Mouse (Mus musculus): ENCODE measurements around the gene C9orf72. TPM values are rescaled to one million over a fixed set of nuclear protein-coding genes. Genes with fewer than 3 reads are reported as not detected.
"Not testable (repeated sequence)": the region's sequence is repeated elsewhere in the genome, so short reads cannot be mapped to it uniquely, and the experiment has no call there.

The C9orf72 gene
- polyA plus RNA-seq (2015; fragmentation: Nextera tagmentation; extraction: Ambion mirVana): 50.4 and 51.4 TPM in 2 replicates

- H3K36me3 ChIP-seq (replicated peaks): no peaks in the 10 kb centered on the region
- peak within 1 kb of the TSS; percentile 92 for H3K27ac ChIP-seq
- peak within 1 kb of the TSS; percentile 75 for H3K4me2 ChIP-seq
- H3K4me3 ChIP-seq: peak within 1 kb of the TSS; percentile 96
- H3K4me1 ChIP-seq: peaks cover 13% of the 10 kb centered on the region
- under 1% methylated on average over 50 of the region's 51 CpGs for WGBS
- peak; percentile 98 for ATAC-seq (replicated peaks)
- no peaks in the 10 kb centered on the region for H3K27me3 ChIP-seq (replicated peaks)
- H3K9ac ChIP-seq: peak within 1 kb of the TSS; percentile 63
- no peaks in the 10 kb centered on the region for H3K9me3 ChIP-seq
Measured at GRCm38 (mm10) chr4:35225734-35226495, at the start of gene C9orf72. TSS of gene C9orf72 (minus strand) at chr4:35226175.

GRCm38 (mm10) chr4:35259006-35259405 lies 33.0 kb upstream of the C9orf72 start:
- no peak for ATAC-seq (replicated peaks)
- H3K9ac ChIP-seq: no peak overlapping the region
- H3K9me3 ChIP-seq: no peaks in the 10 kb centered on the region
- H3K27ac ChIP-seq: no peak overlapping the region
- 76% methylated on average over 9 of the region's 9 CpGs for WGBS
- no peaks in the 10 kb centered on the region for H3K36me3 ChIP-seq (replicated peaks)
- no peaks in the 10 kb centered on the region for H3K4me1 ChIP-seq
- H3K4me3 ChIP-seq: no peak overlapping the region
- no peaks in the 10 kb centered on the region for H3K27me3 ChIP-seq (replicated peaks)
- H3K4me2 ChIP-seq: no peak overlapping the region

- no peaks in the 10 kb centered on the region for H3K36me3 ChIP-seq (replicated peaks)
- no peak overlapping the region for H3K4me2 ChIP-seq
- H3K9me3 ChIP-seq: no peaks in the 10 kb centered on the region
- no peak for ATAC-seq (replicated peaks)
- no peak overlapping the region for H3K27ac ChIP-seq
- H3K27me3 ChIP-seq (replicated peaks): no peaks in the 10 kb centered on the region
- H3K4me3 ChIP-seq: no peak overlapping the region
- no peak overlapping the region for H3K9ac ChIP-seq
- 89% methylated on average over 1 of the region's 1 CpGs for WGBS
- H3K4me1 ChIP-seq: peaks cover 3% of the 10 kb centered on the region
Measured at GRCm38 (mm10) chr4:35244023-35244422, 18.0 kb upstream of the C9orf72 start.

DNA sequence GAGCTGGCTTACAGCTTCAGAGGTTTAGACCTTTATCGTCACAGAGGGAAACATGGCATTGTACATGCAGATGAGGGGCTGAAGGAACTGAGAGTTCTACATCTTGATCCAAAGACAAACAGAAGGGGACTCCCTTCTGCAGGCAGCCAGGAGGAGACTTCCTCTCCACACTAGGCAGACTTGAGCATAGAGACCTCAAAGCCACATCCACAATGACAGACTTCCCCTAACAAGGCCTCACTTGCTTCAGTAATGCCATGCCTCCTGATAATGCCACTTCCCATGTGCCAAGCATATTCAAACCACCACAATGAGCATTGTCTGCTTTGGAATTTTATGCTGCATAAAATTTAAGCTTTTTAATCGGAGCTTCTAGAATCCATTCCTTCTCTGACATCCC lies 15.8 kb upstream of the C9orf72 start:
- Histone ChIP-seq H3K4me3 (no peak overlapping the region), H3K9ac (no peak overlapping the region), H3K27me3 (replicated peaks) (no peaks in the 10 kb centered on the region), H3K36me3 (replicated peaks) (no peaks in the 10 kb centered on the region), H3K4me2 (no peak overlapping the region), H3K4me1 (peaks cover 8% of the 10 kb centered on the region), H3K27ac (no peak overlapping the region), H3K9me3 (no peaks in the 10 kb centered on the region)
- no peak for ATAC-seq (replicated peaks)
- 84% methylated on average over 2 of the region's 2 CpGs for WGBS

- Histone ChIP-seq H3K4me3 (no peak overlapping the region), H3K36me3 (replicated peaks) (no peaks in the 10 kb centered on the region), H3K27me3 (replicated peaks) (no peaks in the 10 kb centered on the region), H3K27ac (0 out of 2 replicates have a peak overlapping the region, but pooled peaks have one; percentile 20), H3K4me1 (peaks cover 8% of the 10 kb centered on the region), H3K9me3 (no peaks in the 10 kb centered on the region), H3K4me2 (no peak overlapping the region), H3K9ac (no peak overlapping the region)
- WGBS: 38% methylated on average over 4 of the region's 4 CpGs
- ATAC-seq (replicated peaks): peak; percentile 56; the same call in 1 of the 2 replicates
Measured at GRCm38 (mm10) chr4:35238696-35239095, 12.7 kb upstream of the C9orf72 start.

GRCm38 (mm10) chr4:35238240-35238639 lies 12.3 kb upstream of the C9orf72 start:
- not testable (repeated sequence) for H3K36me3 ChIP-seq (replicated peaks); H3K4me3 ChIP-seq; H3K9me3 ChIP-seq; H3K27ac ChIP-seq; H3K4me1 ChIP-seq; H3K4me2 ChIP-seq; H3K27me3 ChIP-seq (replicated peaks); H3K9ac ChIP-seq
- 88% methylated on average over 3 of the region's 3 CpGs for WGBS
- ATAC-seq (replicated peaks): peak; percentile 54; the same call in 1 of the 2 replicates

- Histone ChIP-seq H3K4me2 (no peak overlapping the region), H3K9ac (no peak overlapping the region), H3K9me3 (no peaks in the 10 kb centered on the region), H3K36me3 (replicated peaks) (no peaks in the 10 kb centered on the region), H3K27me3 (replicated peaks) (no peaks in the 10 kb centered on the region), H3K4me3 (no peak overlapping the region), H3K4me1 (peaks cover 8% of the 10 kb centered on the region), H3K27ac (no peak overlapping the region)
- no peak for ATAC-seq (replicated peaks)
- WGBS: 89% methylated on average over 2 of the region's 2 CpGs
Measured at GRCm38 (mm10) chr4:35236313-35236712, 10.3 kb upstream of the C9orf72 start.

DNA sequence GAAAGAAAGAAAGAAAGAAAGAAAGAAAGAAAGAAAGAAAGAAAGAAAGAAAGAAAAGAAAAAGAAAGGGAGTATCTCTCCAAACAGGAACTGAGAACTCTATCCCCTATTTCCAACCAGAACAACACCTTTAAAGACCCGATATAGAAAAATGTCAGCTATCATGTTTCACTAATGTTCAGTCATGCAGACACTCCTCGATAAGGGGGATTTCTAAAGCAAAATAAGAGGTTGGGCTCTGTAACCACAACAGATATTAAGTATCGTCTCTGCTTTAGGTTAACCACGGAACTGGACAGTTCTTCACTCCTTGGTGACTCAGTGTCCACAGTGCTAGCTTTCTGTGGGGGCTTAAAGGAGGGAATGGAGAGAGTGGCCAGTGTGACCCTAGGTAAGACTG lies 2.3 kb upstream of the C9orf72 start:
- ATAC-seq (replicated peaks): no peak
- Histone ChIP-seq H3K36me3 (replicated peaks) (no peaks in the 10 kb centered on the region), H3K4me3 (no peak overlapping the region), H3K4me2 (no peak overlapping the region), H3K27ac (no peak overlapping the region), H3K4me1 (peaks cover 13% of the 10 kb centered on the region), H3K9me3 (no peaks in the 10 kb centered on the region), H3K9ac (no peak overlapping the region), H3K27me3 (replicated peaks) (no peaks in the 10 kb centered on the region)
- WGBS: 73% methylated on average over 4 of the region's 4 CpGs

- Histone ChIP-seq H3K27ac (peak overlapping the region; percentile 92), H3K9me3 (no peaks in the 10 kb centered on the region), H3K4me3 (peak overlapping the region; percentile 96), H3K36me3 (replicated peaks) (no peaks in the 10 kb centered on the region), H3K4me2 (peak overlapping the region; percentile 75), H3K4me1 (peaks cover 13% of the 10 kb centered on the region), H3K27me3 (replicated peaks) (no peaks in the 10 kb centered on the region), H3K9ac (peak overlapping the region; percentile 63)
- 10% methylated on average over 9 of the region's 9 CpGs for WGBS
- ATAC-seq (replicated peaks): peak; percentile 76
Measured at GRCm38 (mm10) chr4:35226496-35226992, 569 bp upstream of the C9orf72 start.

- no peaks in the 10 kb centered on the region for H3K36me3 ChIP-seq (replicated peaks)
- no peaks in the 10 kb centered on the region for H3K27me3 ChIP-seq (replicated peaks)
- H3K27ac ChIP-seq: peak overlapping the region; percentile 92
- peaks cover 13% of the 10 kb centered on the region for H3K4me1 ChIP-seq
- no peaks in the 10 kb centered on the region for H3K9me3 ChIP-seq
- H3K4me3 ChIP-seq: peak overlapping the region; percentile 96
- peak; percentile 75 for ATAC-seq (replicated peaks)
- H3K4me2 ChIP-seq: peak overlapping the region; percentile 75
- WGBS: 0% methylated on average over 36 of the region's 40 CpGs
- peak overlapping the region; percentile 63 for H3K9ac ChIP-seq
Measured at GRCm38 (mm10) chr4:35225141-35225733, 738 bp downstream of the C9orf72 start.

DNA sequence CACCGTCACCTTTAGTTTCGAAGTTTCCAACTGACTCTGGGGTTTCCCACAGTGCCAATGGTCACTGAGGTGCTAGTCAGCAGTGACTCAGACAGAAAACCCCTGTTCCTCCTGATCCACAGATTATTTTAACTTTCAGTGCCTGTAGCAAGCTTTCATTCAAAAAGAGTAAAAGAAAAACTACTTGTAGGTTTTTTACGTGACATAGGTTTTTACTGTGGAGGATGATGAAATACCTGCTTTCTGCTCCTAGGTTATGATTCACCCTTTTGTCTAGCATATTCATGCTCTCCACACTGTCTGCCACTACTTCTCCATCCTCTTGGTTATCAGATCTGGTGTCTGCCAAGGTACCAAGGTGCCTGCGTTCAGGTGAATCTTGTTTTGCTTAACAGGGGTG lies 1.9 kb downstream of the C9orf72 start:
- H3K9ac ChIP-seq: no peak overlapping the region
- peak overlapping the region; percentile 96; the same call in 1 of the 2 replicates for H3K4me3 ChIP-seq
- peak overlapping the region; percentile 75; the same call in 1 of the 2 replicates for H3K4me2 ChIP-seq

GRCm38 (mm10) chr4:35223376-35223988 lies 2.5 kb downstream of the C9orf72 start:
- no peak overlapping the region for H3K4me3 ChIP-seq
- WGBS: 84% methylated on average over 5 of the region's 5 CpGs
- H3K27ac ChIP-seq: no peak overlapping the region
- peaks cover 13% of the 10 kb centered on the region for H3K4me1 ChIP-seq
- H3K9ac ChIP-seq: no peak overlapping the region
- no peaks in the 10 kb centered on the region for H3K9me3 ChIP-seq
- no peaks in the 10 kb centered on the region for H3K27me3 ChIP-seq (replicated peaks)
- ATAC-seq (replicated peaks): no peak
- H3K36me3 ChIP-seq (replicated peaks): no peaks in the 10 kb centered on the region
- H3K4me2 ChIP-seq: no peak overlapping the region

More for the DNA sequence above, 1.9 kb downstream of the C9orf72 start:
- Histone ChIP-seq H3K27ac (no peak overlapping the region), H3K36me3 (replicated peaks) (no peaks in the 10 kb centered on the region), H3K9me3 (no peaks in the 10 kb centered on the region), H3K4me1 (peaks cover 13% of the 10 kb centered on the region), H3K27me3 (replicated peaks) (no peaks in the 10 kb centered on the region)
- WGBS: 88% methylated on average over 4 of the region's 4 CpGs
- no peak for ATAC-seq (replicated peaks)
